Mouse (Mus musculus) bone marrow macrophage, adult 2 months (primary cell): ENCODE measurements around the gene Dvl1.

Experiments used
- CTCF ChIP-seq: IDR thresholded peaks from 2 replicates; pipeline ENCODE4 v1.5.1; 2012; ENCODE audit warnings: low read depth, mild to moderate bottlenecking, low read length, moderate library complexity
- POLR2A ChIP-seq: IDR thresholded peaks from 2 replicates; pipeline ENCODE4 v1.6.1; 2012; ENCODE audit warnings: mild to moderate bottlenecking, low read depth, low read length, borderline replicate concordance

- TF ChIP-seq CTCF (no peak), POLR2A (no peak)
Measured at GRCm38 (mm10) chr4:155831831-155832230, 15.4 kb upstream of the Dvl1 start.
